Mouse (Mus musculus): ENCODE measurements around the gene Thoc3. TPM values are rescaled to one million over a fixed set of nuclear protein-coding genes. Genes with fewer than 3 reads are reported as not detected.
A peak's percentile ranks its signal among the peaks of the same experiment; 100 is the strongest.
"Not testable (repeated sequence)": the region's sequence is repeated elsewhere in the genome, so short reads cannot be mapped to it uniquely, and the experiment has no call there.

Gene Thoc3
- 86.3 and 90.6 TPM in 2 replicates for polyA plus RNA-seq (2015; fragmentation: Nextera tagmentation; extraction: Ambion mirVana)

DNA sequence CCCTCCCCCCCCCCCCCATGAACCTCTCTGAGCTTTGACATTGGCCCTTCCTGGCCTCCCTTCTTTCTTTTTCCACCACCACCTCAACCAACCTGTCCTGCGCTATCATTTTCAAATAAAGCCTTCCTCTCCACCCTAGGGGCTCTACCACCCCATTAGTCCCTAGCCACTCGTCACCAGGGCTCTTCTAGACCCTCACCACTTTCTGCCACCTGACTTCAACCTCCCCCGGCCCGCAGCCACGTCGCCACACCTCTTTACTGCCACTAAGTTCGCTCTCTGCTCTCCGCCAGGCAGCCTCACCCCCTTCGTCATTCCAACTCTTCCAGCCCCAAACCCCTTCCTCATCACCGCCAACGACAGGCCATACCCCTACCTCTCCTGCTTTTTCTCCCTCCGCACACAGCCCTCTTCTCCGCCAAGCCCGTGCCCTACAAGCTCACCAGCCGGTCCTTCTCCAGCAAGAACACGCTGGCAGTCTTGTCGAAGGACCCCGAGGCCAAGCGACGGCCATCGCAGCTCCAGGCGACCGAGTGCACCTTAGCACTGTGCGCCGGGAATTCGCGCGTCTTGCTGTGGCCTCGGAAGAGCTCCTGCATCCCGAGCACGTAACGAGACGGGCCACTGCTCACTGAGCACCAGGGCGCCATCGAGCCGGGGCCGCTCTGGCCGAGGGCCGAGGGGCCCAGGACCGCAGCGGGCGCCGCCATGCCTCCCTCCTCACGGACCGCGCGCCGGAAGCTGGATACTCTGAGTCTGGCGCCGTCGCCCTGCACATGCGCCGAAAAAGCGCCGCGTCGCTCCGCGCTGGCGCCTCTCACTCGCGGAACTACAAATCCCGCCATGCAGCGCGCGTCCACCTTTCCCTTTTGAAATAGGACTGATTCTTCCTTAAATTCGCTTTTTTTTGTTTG is at the start of gene Thoc3:
Thoc3 (minus strand) TSS at position 752 of the 914 bp plus-strand sequence.
- peak; percentile 98 for ATAC-seq
- peak within 1 kb of the TSS; percentile 93 for H3K9ac ChIP-seq (ENCODE audit: low read depth, low read length)
- under 1% methylated on average over 67 of the region's 67 CpGs for WGBS

DNA sequence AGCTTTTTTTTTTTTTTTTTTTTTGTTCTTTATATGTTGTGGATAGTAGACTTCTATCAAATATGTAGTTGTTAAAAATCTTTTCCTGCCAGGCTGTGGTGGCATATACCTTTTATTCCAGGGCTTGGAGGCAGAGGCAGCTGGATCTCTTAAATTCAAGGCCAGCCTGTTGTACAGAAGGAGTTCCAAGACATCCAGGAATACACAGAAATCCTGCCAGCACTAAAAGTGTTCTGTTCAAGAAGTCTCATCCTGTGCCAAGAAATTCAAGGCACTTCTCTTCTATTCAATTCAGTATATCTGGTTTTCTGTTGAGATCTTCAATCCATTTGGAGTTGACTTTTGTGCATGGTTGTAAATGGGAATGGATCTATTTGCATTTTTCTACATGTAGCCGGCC is 37.3 kb upstream of the Thoc3 start:
- Histone ChIP-seq H3K9ac (ENCODE audit: low read depth, low read length) (no peak overlapping the region), H3K36me3 (ENCODE audit: control insufficient read depth, insufficient read depth, low read length) (no peaks in the 10 kb centered on the region), H3K9me3 (ENCODE audit: control insufficient read depth, low read length) (no peaks in the 10 kb centered on the region), H3K4me2 (ENCODE audit: low read depth, low read length) (no peak overlapping the region), H3K4me3 (ENCODE audit: low read length) (no peak overlapping the region), H3K27ac (ENCODE audit: low read length) (no peak overlapping the region), H3K4me1 (ENCODE audit: control insufficient read depth, insufficient read depth, low read length) (peaks cover 12% of the 10 kb centered on the region), H3K27me3 (replicated peaks; ENCODE audit: control insufficient read depth, insufficient read depth, low read length) (no peaks in the 10 kb centered on the region)
- no peak for ATAC-seq
- 92% methylated on average over 1 of the region's 1 CpGs for WGBS

More for the DNA sequence above, at the start of gene Thoc3:
- H3K27me3 ChIP-seq (replicated peaks; ENCODE audit: control insufficient read depth, insufficient read depth, low read length): no peaks in the 10 kb centered on the region
- peak within 1 kb of the TSS; percentile 83 for H3K4me2 ChIP-seq (ENCODE audit: low read depth, low read length)
- peak within 1 kb of the TSS; percentile 88 for H3K4me3 ChIP-seq (ENCODE audit: low read length)
- peaks cover 7% of the 10 kb centered on the region for H3K4me1 ChIP-seq (ENCODE audit: control insufficient read depth, insufficient read depth, low read length)
- no peaks in the 10 kb centered on the region for H3K9me3 ChIP-seq (ENCODE audit: control insufficient read depth, low read length)
- peak within 1 kb of the TSS; percentile 59 for H3K27ac ChIP-seq (ENCODE audit: low read length)
- peaks cover 42% of the 10 kb centered on the region for H3K36me3 ChIP-seq (ENCODE audit: control insufficient read depth, insufficient read depth, low read length)

DNA sequence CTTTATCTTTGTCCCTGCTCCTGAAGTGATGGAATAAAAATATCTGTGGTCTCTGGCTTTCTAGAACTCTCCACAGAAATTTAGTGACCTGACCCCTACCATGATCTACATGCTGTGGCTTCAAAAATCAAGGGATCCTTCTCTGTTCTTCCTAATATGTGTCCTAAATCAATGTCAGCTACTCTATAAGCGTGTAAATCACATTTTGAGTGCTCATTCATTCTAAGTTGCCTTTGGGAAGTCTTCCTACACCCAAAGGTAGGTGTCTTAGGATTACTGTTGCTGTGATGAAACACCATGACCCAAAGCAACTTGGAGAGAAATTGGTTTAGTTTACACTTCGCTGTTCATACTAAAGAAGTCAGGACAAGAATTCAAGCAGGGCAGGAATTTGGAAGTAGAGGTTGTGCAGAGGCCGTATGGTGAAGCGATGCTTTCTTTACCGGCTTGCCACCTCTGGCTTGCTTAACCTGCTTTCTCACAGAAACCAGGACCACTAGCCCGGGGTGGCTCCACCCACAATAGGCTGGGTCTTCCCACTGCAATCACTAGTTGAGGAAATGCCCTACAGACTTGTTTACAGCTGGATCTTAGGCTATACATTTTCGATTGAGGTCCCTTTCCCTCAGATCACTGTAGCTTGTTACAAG is 36.1 kb upstream of the Thoc3 start:
- peak overlapping the region; percentile 71 for H3K4me3 ChIP-seq (ENCODE audit: low read length)
- H3K9ac ChIP-seq (ENCODE audit: low read depth, low read length): peak overlapping the region; percentile 86
- peak overlapping the region; percentile 72; the same call in 1 of the 2 replicates for H3K27ac ChIP-seq (ENCODE audit: low read length)
- peaks cover 12% of the 10 kb centered on the region for H3K4me1 ChIP-seq (ENCODE audit: control insufficient read depth, insufficient read depth, low read length)
- H3K9me3 ChIP-seq (ENCODE audit: control insufficient read depth, low read length): no peaks in the 10 kb centered on the region
- 38% methylated on average over 7 of the region's 7 CpGs for WGBS
- H3K4me2 ChIP-seq (ENCODE audit: low read depth, low read length): peak overlapping the region; percentile 97
- H3K27me3 ChIP-seq (replicated peaks; ENCODE audit: control insufficient read depth, insufficient read depth, low read length): no peaks in the 10 kb centered on the region
- ATAC-seq: no peak
- H3K36me3 ChIP-seq (ENCODE audit: control insufficient read depth, insufficient read depth, low read length): no peaks in the 10 kb centered on the region

DNA sequence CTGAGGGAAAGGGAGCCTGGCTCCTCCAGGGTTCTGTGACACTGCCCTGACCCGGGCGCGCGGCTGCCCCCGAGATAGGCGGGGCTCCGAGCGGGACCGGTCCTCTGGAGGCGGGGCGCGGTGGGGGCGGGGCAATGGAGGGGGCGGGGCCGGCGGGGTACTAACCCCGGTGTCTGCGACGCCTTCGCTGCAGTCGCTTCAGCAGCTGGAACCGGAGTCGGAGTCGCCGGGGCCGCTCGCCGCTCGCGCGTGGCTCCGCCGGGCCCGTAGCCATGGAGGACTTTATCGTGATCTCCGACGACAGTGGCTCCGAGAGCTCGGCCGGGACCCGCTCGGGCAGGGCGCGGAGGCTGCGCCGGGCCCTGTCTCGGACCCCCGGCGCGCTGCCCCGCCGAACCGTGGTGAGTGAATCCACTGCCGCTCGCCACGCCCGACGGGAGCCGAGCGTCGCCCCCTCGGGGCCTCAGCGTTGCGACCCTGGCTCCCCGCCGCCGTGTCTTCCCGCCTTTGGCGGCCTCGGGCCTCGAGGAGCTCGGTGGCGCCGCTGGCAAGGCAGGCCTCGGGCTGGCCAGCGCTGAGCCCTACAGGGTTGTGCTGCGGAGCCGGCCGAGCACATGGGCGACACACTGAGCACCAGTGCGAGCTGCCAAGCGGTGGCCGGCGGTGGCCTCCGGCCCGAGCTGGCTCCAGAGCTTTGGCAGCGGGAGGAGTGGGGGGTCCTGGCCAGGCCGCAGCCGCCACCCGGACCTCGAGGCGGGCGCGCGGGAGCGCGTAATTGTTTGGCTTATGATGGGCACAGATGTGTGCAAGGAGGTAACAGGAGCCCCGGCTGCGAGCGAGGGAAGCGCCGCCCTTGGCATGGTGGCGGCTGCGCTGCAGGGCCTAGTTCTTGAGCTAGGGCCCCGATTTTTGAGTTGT is 35.2 kb upstream of the Thoc3 start, which contains the start of gene Simc1:
Simc1 (plus strand) TSS at position 176 of the 918 bp plus-strand sequence.
- peak; percentile 96 for ATAC-seq
- Histone ChIP-seq H3K9me3 (ENCODE audit: control insufficient read depth, low read length) (no peaks in the 10 kb centered on the region), H3K4me3 (ENCODE audit: low read length) (peak within 1 kb of the TSS; percentile 71), H3K4me1 (ENCODE audit: control insufficient read depth, insufficient read depth, low read length) (peaks cover 12% of the 10 kb centered on the region), H3K36me3 (ENCODE audit: control insufficient read depth, insufficient read depth, low read length) (no peaks in the 10 kb centered on the region), H3K27ac (ENCODE audit: low read length) (peak within 1 kb of the TSS; percentile 72), H3K9ac (ENCODE audit: low read depth, low read length) (peak within 1 kb of the TSS; percentile 86), H3K27me3 (replicated peaks; ENCODE audit: control insufficient read depth, insufficient read depth, low read length) (no peaks in the 10 kb centered on the region), H3K4me2 (ENCODE audit: low read depth, low read length) (peak within 1 kb of the TSS; percentile 97)
- WGBS: under 1% methylated on average over 101 of the region's 105 CpGs

DNA sequence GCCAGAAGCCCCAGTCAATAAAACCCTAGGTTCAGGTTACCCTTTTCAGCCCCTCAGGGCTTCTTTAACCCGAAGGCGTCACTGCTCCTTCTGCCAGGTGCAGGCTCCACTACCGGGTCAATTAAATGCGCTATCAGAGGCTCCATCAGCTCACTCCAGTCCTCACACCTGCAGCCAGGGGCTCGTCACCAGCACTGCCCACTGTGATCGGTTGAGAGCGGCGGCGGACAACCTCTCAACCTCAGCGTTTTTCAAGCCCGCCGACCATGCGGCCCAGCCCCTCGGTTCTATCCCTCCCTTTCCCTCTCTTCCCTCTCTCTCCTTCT is 34.6 kb upstream of the Thoc3 start:
- ATAC-seq: peak; percentile 62
- H3K9me3 ChIP-seq (ENCODE audit: control insufficient read depth, low read length): no peaks in the 10 kb centered on the region
- H3K9ac ChIP-seq (ENCODE audit: low read depth, low read length): peak overlapping the region; percentile 86

DNA sequence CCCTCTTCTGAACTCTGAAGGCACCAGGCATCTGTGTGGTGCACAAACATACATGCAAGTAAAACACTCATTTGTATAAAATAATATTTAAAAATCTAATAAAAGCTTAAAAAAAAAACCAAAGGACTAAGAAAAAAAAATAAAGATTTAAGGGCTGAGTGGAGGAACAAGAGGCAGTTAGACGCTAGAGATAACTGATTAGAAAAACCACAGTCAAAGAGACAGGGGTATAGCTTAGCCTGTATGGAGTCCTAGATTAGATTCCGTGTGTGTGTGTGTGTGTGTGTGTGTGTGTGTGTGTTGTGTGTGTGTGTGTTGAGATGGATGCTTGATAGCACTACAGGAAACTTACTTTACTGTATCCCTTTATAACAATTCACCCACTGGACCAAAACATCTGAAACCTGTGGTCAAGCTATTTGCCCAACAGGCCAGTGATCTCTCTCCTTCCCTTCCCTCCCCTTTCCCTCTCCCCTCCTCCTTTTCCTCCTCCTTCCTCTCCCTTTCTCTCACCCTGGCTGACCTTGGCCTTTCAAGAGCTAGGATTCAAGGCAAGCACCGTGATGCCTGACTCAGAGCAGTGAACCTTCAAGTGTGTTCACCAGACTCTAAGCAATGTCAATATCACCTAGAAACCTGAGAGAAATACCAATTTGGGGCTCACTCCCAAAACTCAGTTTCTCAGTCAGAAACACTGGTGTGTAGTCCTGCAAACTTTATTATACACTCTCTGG is 33.5 kb upstream of the Thoc3 start:
- 54% methylated on average over 3 of the region's 3 CpGs for WGBS
- Histone ChIP-seq H3K27me3 (replicated peaks; ENCODE audit: control insufficient read depth, insufficient read depth, low read length) (no peaks in the 10 kb centered on the region), H3K4me2 (ENCODE audit: low read depth, low read length) (no peak overlapping the region), H3K9ac (ENCODE audit: low read depth, low read length) (no peak overlapping the region), H3K27ac (ENCODE audit: low read length) (no peak overlapping the region), H3K36me3 (ENCODE audit: control insufficient read depth, insufficient read depth, low read length) (no peaks in the 10 kb centered on the region), H3K4me3 (ENCODE audit: low read length) (no peak overlapping the region), H3K4me1 (ENCODE audit: control insufficient read depth, insufficient read depth, low read length) (peaks cover 12% of the 10 kb centered on the region), H3K9me3 (ENCODE audit: control insufficient read depth, low read length) (no peaks in the 10 kb centered on the region)
- ATAC-seq: no peak

More for the DNA sequence above, 34.6 kb upstream of the Thoc3 start:
- Histone ChIP-seq H3K36me3 (ENCODE audit: control insufficient read depth, insufficient read depth, low read length) (no peaks in the 10 kb centered on the region), H3K4me3 (ENCODE audit: low read length) (peak overlapping the region; percentile 71), H3K27ac (ENCODE audit: low read length) (no peak overlapping the region), H3K4me2 (ENCODE audit: low read depth, low read length) (peak overlapping the region; percentile 97), H3K27me3 (replicated peaks; ENCODE audit: control insufficient read depth, insufficient read depth, low read length) (no peaks in the 10 kb centered on the region), H3K4me1 (ENCODE audit: control insufficient read depth, insufficient read depth, low read length) (peaks cover 12% of the 10 kb centered on the region)
- WGBS: 1% methylated on average over 14 of the region's 14 CpGs

DNA sequence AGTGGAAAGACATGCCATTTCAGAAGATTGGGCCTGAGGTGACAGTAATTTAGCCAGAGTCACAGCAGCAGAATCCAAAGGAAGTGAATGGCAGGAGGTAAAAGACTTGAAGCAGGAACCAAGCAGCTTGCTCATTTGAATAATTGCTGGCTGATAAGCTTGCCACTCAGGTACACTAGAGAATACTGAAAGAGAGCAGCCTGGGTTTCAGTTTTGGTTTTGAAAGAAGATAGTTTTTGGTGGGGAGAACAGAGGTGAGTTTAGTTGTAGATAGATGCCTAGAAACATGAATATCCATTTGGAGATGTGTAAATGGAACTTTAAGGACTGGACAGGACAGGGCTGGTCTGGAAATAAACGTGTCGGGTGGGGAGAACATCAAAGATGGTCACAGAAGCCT is 32.7 kb upstream of the Thoc3 start:
- H3K4me1 ChIP-seq (ENCODE audit: control insufficient read depth, insufficient read depth, low read length): peaks cover 12% of the 10 kb centered on the region
- WGBS: 73% methylated on average over 2 of the region's 2 CpGs
- H3K9ac ChIP-seq (ENCODE audit: low read depth, low read length): no peak overlapping the region
- H3K4me3 ChIP-seq (ENCODE audit: low read length): no peak overlapping the region
- H3K36me3 ChIP-seq (ENCODE audit: control insufficient read depth, insufficient read depth, low read length): no peaks in the 10 kb centered on the region
- ATAC-seq: no peak
- H3K9me3 ChIP-seq (ENCODE audit: control insufficient read depth, low read length): no peaks in the 10 kb centered on the region
- no peak overlapping the region for H3K27ac ChIP-seq (ENCODE audit: low read length)
- no peak overlapping the region for H3K4me2 ChIP-seq (ENCODE audit: low read depth, low read length)
- H3K27me3 ChIP-seq (replicated peaks; ENCODE audit: control insufficient read depth, insufficient read depth, low read length): no peaks in the 10 kb centered on the region

DNA sequence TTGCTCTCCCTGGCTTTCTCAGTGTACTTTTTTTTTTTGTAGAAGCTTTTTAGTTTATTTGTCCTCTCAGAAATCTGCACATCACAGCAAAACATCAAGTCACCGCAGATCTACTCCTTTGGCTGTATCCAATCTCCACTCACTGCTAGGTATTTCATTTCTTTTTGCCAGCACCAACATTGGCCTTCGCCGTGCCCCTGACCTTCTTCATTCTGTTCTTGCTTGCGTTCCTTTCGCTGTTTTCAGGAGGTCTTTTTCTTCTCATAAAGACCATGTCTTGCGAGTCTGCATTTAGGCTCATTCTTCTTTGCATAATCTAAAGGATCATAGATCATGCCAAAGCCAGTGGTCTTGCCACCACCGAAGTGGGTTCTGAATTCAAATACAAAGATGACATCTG is 30.9 kb upstream of the Thoc3 start:
- not testable (repeated sequence) for ATAC-seq; H3K27ac ChIP-seq (ENCODE audit: low read length); H3K27me3 ChIP-seq (replicated peaks; ENCODE audit: control insufficient read depth, insufficient read depth, low read length); H3K9ac ChIP-seq (ENCODE audit: low read depth, low read length); H3K36me3 ChIP-seq (ENCODE audit: control insufficient read depth, insufficient read depth, low read length); H3K4me2 ChIP-seq (ENCODE audit: low read depth, low read length); H3K9me3 ChIP-seq (ENCODE audit: control insufficient read depth, low read length); H3K4me3 ChIP-seq (ENCODE audit: low read length); H3K4me1 ChIP-seq (ENCODE audit: control insufficient read depth, insufficient read depth, low read length)
- 92% methylated on average over 7 of the region's 7 CpGs for WGBS
